Mouse (Mus musculus): ENCODE data around the gene Ikzf4.

DNA sequence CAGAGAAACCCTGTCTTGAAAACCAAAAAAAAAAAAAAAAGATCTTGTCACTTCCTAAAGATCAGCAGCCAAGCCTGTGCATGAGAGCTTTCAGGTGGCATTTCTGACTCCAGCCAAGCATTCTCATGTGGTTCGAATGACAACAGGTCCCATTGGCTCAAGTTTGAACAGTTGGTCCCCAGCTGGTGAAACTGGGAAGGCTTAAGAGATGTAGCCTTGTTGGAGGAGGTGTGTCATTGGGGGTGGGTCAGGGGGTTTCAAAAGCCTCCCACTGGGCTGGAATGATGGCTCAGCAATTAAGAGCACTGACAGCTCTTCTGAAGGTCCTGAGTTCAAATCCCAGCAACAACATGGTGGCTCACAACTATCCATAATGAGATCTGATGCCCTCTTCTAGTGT is 44.3 kb downstream of the Ikzf4 start:
- TF ChIP-seq CTCF (IDR thresholded peaks at IDR 0.05; ENCODE audit: borderline replicate concordance, insufficient read depth, low read depth, low read length) (no peak), POLR2A (IDR thresholded peaks at IDR 0.05; ENCODE audit: borderline replicate concordance, insufficient read depth, low read length) (no peak)

Data from cerebellum, adult 2 months (tissue).